Mouse (Mus musculus) liver, postnatal 0 days (tissue): ENCODE measurements at regions not wholly inside any gene's neighbourhood (a gene's known extent, or its start where the extent isn't known, plus 50 kb on each side); places are given as distances from the start of the nearest gene placed in this dataset.
"Not testable (repeated sequence)": the region's sequence is repeated elsewhere in the genome, so short reads cannot be mapped to it uniquely, and the experiment has no call there.

Source experiments
- ATAC-seq: fragments of 200-750 bp; cut with Nextera tagmentation; 2 replicates; pipeline ENCODE4 v1.8.0; 2017; ENCODE audit warnings: mild to moderate bottlenecking, moderate library complexity
- DNase-seq: peaks from one replicate; pipeline ENCODE4 v3.0.0-alpha.2; 2016
- H3K27ac ChIP-seq: fragments of 300-500 bp; sonication (generic); 2 replicates; pipeline ENCODE4 v1.5.1; 2014; ENCODE audit warnings: antibody characterized with exemption, moderate library complexity, mild to moderate bottlenecking, low read depth
- H3K27me3 ChIP-seq: fragments of 300-500 bp; sonication (generic); 2 replicates; pipeline ENCODE4 v1.6.1; 2014; ENCODE audit warnings: low read length, control low read depth, mixed read lengths; ENCODE audit not compliant: insufficient read depth
- H3K36me3 ChIP-seq: fragments of 300-500 bp; sonication (generic); replicated peaks from 2 replicates; pipeline ENCODE4 v1.6.1; 2014; ENCODE audit warnings: mild to moderate bottlenecking, control low read depth, low read length, moderate library complexity, mixed read lengths; ENCODE audit not compliant: insufficient read depth
- H3K4me1 ChIP-seq: fragments of 300-500 bp; sonication (generic); 2 replicates; pipeline ENCODE4 v1.6.1; 2014; ENCODE audit warnings: antibody characterized with exemption, mild to moderate bottlenecking, control low read depth; ENCODE audit not compliant: insufficient read depth
- H3K4me2 ChIP-seq: fragments of 300-500 bp; sonication (generic); 2 replicates; pipeline ENCODE4 v1.6.1; 2014; ENCODE audit warnings: low read depth, mild to moderate bottlenecking, low read length, moderate library complexity, mixed read lengths
- H3K4me3 ChIP-seq: fragments of 300-500 bp; sonication (generic); 2 replicates; pipeline ENCODE4 v1.5.1; 2014; ENCODE audit warnings: low read depth, low read length
- H3K9ac ChIP-seq: fragments of 300-500 bp; sonication (generic); replicated peaks from 2 replicates; pipeline ENCODE4 v1.6.1; 2014; ENCODE audit warnings: mild to moderate bottlenecking, moderate library complexity
- H3K9me3 ChIP-seq: fragments of 300-500 bp; sonication (generic); 2 replicates; pipeline ENCODE4 v1.6.1; 2016; ENCODE audit warnings: mild to moderate bottlenecking, control low read depth, low read length, mixed read lengths
- CTCF ChIP-seq: sonication (generic); IDR thresholded peaks from 2 replicates; pipeline ENCODE4 v1.5.1; 2016; ENCODE audit warnings: antibody characterized with exemption, low read depth
- EP300 ChIP-seq: IDR thresholded peaks from 2 replicates; pipeline ENCODE4 v1.6.1; 2016; ENCODE audit warnings: antibody characterized with exemption, low read depth, mild to moderate bottlenecking
- WGBS: fragments of 180-500 bp; shearing (Covaris S2); extraction: QIAGEN DNeasy Blood & Tissue Kit; methylation state at CpG from one replicate; pipeline ENCODE4 v1.1.7; 2014; ENCODE audit not compliant: insufficient replicate concordance; 5-methylcytosine and 5-hydroxymethylcytosine counted together

DNA sequence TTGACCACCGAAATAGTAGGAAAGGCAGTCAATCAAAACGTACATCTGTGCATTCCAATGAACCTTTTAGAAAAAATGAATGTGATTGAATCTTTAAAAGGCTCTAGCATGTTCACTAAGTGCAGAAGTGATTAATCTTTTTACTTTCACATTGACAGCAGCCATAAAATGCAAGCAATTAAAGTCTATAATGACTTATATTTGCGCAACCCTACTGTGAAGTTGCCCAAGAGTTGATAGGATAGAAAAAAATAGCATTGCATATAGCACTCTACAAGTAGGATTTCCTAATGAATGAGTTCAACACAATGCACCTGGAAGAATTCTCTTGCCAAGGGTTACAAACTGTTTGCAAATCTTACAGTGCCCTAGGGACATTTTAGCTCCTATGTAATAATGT, 251.6 kb upstream of the Tmprss15 start:
- Histone ChIP-seq H3K4me3 (no peak overlapping the region), H3K9me3 (peaks cover 3% of the 10 kb centered on the region; the same call in 1 of the 2 replicates), H3K4me1 (no peaks in the 10 kb centered on the region), H3K27me3 (no peaks in the 10 kb centered on the region), H3K36me3 (no peaks in the 10 kb centered on the region), H3K4me2 (no peak overlapping the region), H3K27ac (no peak overlapping the region), H3K9ac (no peak overlapping the region)
- WGBS, result 68% methylated on average over 3 of the region's 3 CpGs
- ATAC-seq (no peak), DNase-seq (no peak)
- no peak for TF ChIP-seq CTCF
- no peak for TF ChIP-seq EP300

DNA sequence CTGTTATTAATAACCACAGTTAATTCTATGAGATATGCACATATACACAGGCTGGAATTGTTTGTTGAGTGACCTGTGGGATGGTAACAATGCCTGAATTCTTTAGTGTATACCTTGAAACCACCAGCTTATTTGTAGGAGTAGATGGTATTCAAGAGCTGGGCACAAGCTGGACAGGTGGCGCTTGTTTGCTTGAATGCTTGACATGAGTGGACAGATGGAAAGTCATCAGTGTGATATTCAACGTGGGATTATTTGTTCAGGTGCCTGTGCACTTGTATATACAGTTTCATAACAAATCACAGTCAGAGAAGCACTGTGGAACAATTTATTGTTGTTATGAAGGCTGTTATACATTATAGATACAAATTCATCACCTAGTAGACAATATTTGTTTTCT, 245.5 kb upstream of the Tmprss15 start:
- H3K27me3 ChIP-seq, result no peaks in the 10 kb centered on the region
- DNase-seq, result no peak
- TF ChIP-seq CTCF (no peak), EP300 (no peak)

GRCm38 (mm10) chr16:79336016-79336415, 245.1 kb upstream of the Tmprss15 start:
- no peak for ATAC-seq
- DNase-seq, result no peak
- H3K9ac ChIP-seq, result no peak overlapping the region

More for the DNA sequence above, 245.5 kb upstream of the Tmprss15 start:
- Histone ChIP-seq H3K9ac (no peak overlapping the region), H3K9me3 (peaks cover 3% of the 10 kb centered on the region; the same call in 1 of the 2 replicates), H3K4me1 (no peaks in the 10 kb centered on the region), H3K4me2 (no peak overlapping the region), H3K27ac (no peak overlapping the region), H3K4me3 (no peak overlapping the region), H3K36me3 (no peaks in the 10 kb centered on the region)
- no peak for ATAC-seq
- 54% methylated on average over 2 of the region's 2 CpGs for WGBS

DNA sequence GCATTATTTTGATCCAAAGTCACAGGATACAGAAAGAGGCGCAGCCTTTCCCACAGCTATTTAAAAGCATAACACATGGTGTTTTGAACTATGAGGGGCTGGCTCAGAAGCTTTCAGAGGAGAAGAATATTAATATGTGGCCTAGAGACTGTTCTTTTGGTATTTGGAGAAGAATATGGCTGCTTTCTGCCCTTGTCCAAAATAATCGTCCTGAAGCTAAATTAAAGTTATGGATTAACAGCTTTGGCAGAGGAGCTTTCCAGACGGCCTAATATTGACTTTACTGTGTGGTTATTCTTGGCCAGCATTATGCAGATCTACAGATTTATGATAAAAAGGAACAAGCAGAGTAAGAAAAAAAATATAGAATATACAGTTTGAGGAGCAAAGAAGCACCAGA, 222.4 kb upstream of the Tmprss15 start:
- Histone ChIP-seq H3K4me2 (no peak overlapping the region), H3K36me3 (no peaks in the 10 kb centered on the region), H3K4me1 (no peaks in the 10 kb centered on the region), H3K9ac (no peak overlapping the region), H3K9me3 (no peaks in the 10 kb centered on the region; the same call in 1 of the 2 replicates), H3K27me3 (no peaks in the 10 kb centered on the region), H3K27ac (no peak overlapping the region), H3K4me3 (no peak overlapping the region)
- TF ChIP-seq CTCF (no peak), EP300 (no peak)
- DNase-seq, result no peak
- 74% methylated on average over 3 of the region's 3 CpGs for WGBS
- ATAC-seq, result no peak

More at GRCm38 (mm10) chr16:79336016-79336415, 245.1 kb upstream of the Tmprss15 start:
- Histone ChIP-seq H3K36me3 (no peaks in the 10 kb centered on the region), H3K4me1 (no peaks in the 10 kb centered on the region), H3K27me3 (no peaks in the 10 kb centered on the region), H3K4me2 (no peak overlapping the region), H3K27ac (no peak overlapping the region), H3K9me3 (peaks cover 1% of the 10 kb centered on the region; the same call in 1 of the 2 replicates), H3K4me3 (no peak overlapping the region)
- no peak for TF ChIP-seq EP300
- no peak for TF ChIP-seq CTCF

GRCm38 (mm10) chr16:79312702-79313101, 221.8 kb upstream of the Tmprss15 start:
- H3K36me3 ChIP-seq, result no peaks in the 10 kb centered on the region
- no peak overlapping the region for H3K4me3 ChIP-seq
- 56% methylated on average over 2 of the region's 2 CpGs for WGBS
- H3K4me1 ChIP-seq, result no peaks in the 10 kb centered on the region
- H3K4me2 ChIP-seq, result no peak overlapping the region
- H3K9ac ChIP-seq, result no peak overlapping the region
- no peak for DNase-seq
- no peak overlapping the region for H3K27ac ChIP-seq
- no peaks in the 10 kb centered on the region for H3K27me3 ChIP-seq
- H3K9me3 ChIP-seq, result no peaks in the 10 kb centered on the region; the same call in 1 of the 2 replicates
- no peak for ATAC-seq
- TF ChIP-seq CTCF (no peak), EP300 (no peak)

DNA sequence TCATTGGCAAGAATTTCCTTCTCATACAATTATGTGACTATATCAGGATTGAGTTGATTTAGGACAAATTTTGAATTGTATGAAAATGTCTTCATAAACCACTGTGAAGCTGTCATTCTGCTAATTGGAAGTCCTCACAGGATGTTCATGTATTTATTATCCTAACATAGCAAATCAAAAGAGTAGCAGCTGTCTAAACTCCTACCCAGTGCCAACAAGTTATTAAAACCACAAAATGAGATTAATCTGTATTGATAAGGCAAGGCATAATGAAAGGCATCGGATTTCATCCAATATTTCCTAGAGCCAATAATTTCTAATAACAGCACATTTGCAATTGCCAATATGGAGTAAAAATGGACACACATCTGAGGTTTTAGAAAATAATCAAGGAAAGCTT, 217.6 kb upstream of the Tmprss15 start:
- 80% methylated on average over 1 of the region's 1 CpGs for WGBS
- no peaks in the 10 kb centered on the region for H3K36me3 ChIP-seq

DNA sequence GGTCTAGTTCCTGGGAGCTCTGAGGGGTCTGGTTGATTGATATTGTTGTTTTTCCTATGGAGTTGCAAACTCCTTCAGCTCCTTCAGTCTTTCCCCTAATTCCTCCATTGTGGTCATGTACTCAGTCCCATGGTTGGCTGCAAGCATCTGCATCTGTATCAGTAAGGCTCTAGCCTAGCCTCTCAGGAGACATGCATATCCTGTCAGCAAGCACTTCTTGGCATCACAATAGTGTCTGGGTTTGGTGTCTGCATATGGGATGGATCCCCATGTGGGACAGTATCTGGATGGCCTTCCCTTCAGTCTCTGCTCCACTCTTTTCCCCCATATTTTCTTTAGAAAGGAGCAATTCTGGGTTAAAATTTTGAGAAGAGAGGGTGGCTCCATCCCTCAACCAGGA, 205.7 kb upstream of the Tmprss15 start:
- not testable (repeated sequence) for ATAC-seq, H3K9me3 ChIP-seq, H3K4me3 ChIP-seq, H3K9ac ChIP-seq, H3K4me1 ChIP-seq, H3K4me2 ChIP-seq, DNase-seq, H3K36me3 ChIP-seq, H3K27me3 ChIP-seq, H3K27ac ChIP-seq

More for the DNA sequence above, 217.6 kb upstream of the Tmprss15 start:
- H3K9ac ChIP-seq, result no peak overlapping the region
- no peak for ATAC-seq
- H3K27ac ChIP-seq, result no peak overlapping the region
- H3K4me2 ChIP-seq, result no peak overlapping the region
- no peaks in the 10 kb centered on the region for H3K9me3 ChIP-seq
- H3K4me1 ChIP-seq, result no peaks in the 10 kb centered on the region
- no peak for DNase-seq
- H3K4me3 ChIP-seq, result no peak overlapping the region
- no peak for TF ChIP-seq CTCF
- TF ChIP-seq EP300, result no peak
- no peaks in the 10 kb centered on the region for H3K27me3 ChIP-seq
